7 mouse cellular contexts compared by ENCODE assay signal in genomic region chr12:16568496-16568895, GRCm38 (mm10). TPM values are rescaled to one million over a fixed set of nuclear protein-coding genes. Genes with fewer than 3 reads are reported as not detected.
DNase-seq lines count a peak whose midpoint lies in the region; ATAC-seq lines count a peak whose summit lies in the region.

No protein-coding gene starts in this region.

- no peak overlapping the region for H3K4me2 ChIP-seq in heart, embryonic 12.5 days

- 31% methylated on average over 4 of the region's 4 CpGs for WGBS in heart, embryonic 12.5 days

- H3K36me3 ChIP-seq in heart, embryonic 12.5 days = peaks cover 42% of the 10 kb centered on the region

- DNase-seq in MN1 (ENCODE audit: low spot score) = peak; percentile 87
- peak; percentile 85 for DNase-seq in cerebellum, postnatal 14 days
- peak; percentile 69 to 79 for DNase-seq in kidney, postnatal 25 days
- peak; percentile 82 for DNase-seq in lung, postnatal 25 days (ENCODE audit: low spot score)
- DNase-seq in right cerebral cortex, postnatal 4 days = peak; percentile 45

- no peaks in the 10 kb centered on the region for H3K27me3 ChIP-seq in heart, embryonic 12.5 days (replicated peaks)

- H3K9me3 ChIP-seq in heart, embryonic 12.5 days (replicated peaks) = no peaks in the 10 kb centered on the region

- peak; percentile 81 for ATAC-seq in CD4-positive, CD25-positive, alpha-beta regulatory T cell, adult 4 months
- ATAC-seq in heart, embryonic 12.5 days (ENCODE audit: insufficient number of reproducible peaks, low FRiP score) = no peak

- H3K4me1 ChIP-seq in heart, embryonic 12.5 days (replicated peaks) = peaks cover 16% of the 10 kb centered on the region

- H3K4me3 ChIP-seq in heart, embryonic 12.5 days = no peak overlapping the region

- 0 out of 2 replicates have a peak overlapping the region, but pooled peaks have one; percentile 33 for H3K27ac ChIP-seq in heart, embryonic 12.5 days (ENCODE audit: poor library complexity, severe bottlenecking)

- no peak overlapping the region for H3K9ac ChIP-seq in heart, embryonic 12.5 days

RNA-seq across cellular contexts. Expression of gene Lpin1, which starts 42.3 kb away (rescaled TPM):
- 10 to 100 TPM; 20.0 to 31.1 TPM for polyA plus RNA-seq in CD4-positive, CD25-positive, alpha-beta regulatory T cell, adult 4 months (2017; shearing (Covaris generic))
- polyA plus RNA-seq in heart, embryonic 12.5 days (2016; fragmentation: Nextera tagmentation; extraction: Ambion mirVana) = 6.5 and 6.9 TPM in 2 replicates
